Mouse (Mus musculus): ENCODE measurements around the gene Gm20388.

DNA sequence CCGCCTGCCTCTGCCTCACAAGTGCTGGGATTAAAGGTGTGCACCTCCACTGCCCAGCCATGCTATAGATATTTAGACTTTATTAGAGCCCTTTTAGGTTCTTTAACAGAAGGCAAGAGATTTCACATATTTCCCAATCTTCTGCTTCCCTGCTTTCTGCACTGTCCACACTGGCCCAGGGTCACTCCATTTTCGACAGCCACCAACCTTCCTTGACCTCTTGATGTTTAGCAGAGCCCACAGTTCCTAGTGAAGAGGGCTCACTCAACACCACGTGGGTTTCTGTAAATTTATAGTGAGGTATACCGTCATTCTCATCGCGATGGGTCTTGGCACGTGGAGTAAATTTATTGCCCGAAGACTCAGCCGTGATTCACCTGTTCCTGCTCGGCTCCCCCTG is 3719.4 kb downstream of the Gm20388 start:
- TF ChIP-seq CTCF (IDR thresholded peaks at IDR 0.05; ENCODE audit: low read depth) (no peak), EP300 (IDR thresholded peaks at IDR 0.05; ENCODE audit: low read depth) (no peak)

Measured in liver, embryonic 14.5 days (tissue).